Mouse (Mus musculus) liver, adult 2 months (tissue): ENCODE data around the gene Atp6v1e2.

Source experiments
- CTCF ChIP-seq: fragments of 200-500 bp; IDR thresholded peaks from 2 replicates; pipeline ENCODE4 v1.5.1; 2011; ENCODE audit warnings: low read depth, low read length, control low read depth
- POLR2A ChIP-seq: fragments of 200-500 bp; IDR thresholded peaks from 2 replicates; pipeline ENCODE4 v1.6.1; 2011; ENCODE audit warnings: low read length, control low read depth; ENCODE audit not compliant: insufficient read depth; ENCODE audit errors: extremely low read depth

DNA sequence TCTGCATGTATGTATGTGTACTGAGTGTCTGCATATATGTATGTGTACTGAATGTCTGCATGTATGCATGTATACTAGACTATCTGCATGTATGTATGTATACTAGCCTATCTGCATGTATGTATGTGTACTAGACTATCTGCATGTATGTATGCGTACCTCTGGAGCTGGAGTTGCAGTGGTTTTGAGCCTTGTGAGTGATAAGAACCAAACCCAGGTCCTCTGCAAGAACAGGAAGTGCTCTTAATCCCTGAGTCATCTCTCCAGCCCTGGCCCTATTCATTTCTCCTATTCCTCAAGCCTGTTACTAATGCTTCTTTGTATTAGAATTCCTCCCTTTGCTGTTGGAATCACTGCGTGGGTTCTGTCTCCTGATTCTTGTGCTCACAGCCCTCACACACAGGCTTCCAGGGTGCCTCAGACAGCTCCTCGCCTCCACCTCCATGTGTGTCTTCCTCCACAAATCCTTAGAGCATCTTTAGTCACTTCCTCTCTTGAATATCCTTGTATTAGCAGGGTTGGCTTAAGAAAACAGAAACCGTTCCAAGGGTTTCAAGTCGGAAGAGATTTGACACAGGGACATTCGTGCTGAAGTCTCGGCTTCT lies 34.6 kb downstream of the Atp6v1e2 start:
- TF ChIP-seq CTCF (no peak), POLR2A (no peak)
